ENCODE assay signal across 7 mouse cellular contexts in genomic region chr14:122181815-122182157, GRCm38 (mm10). TPM values are rescaled to one million over a fixed set of nuclear protein-coding genes. Genes with fewer than 3 reads are reported as not detected.
DNase-seq lines count a peak whose midpoint lies in the region; ATAC-seq and TF ChIP-seq lines count a peak whose summit lies in the region.

No protein-coding gene starts in this region.

- under 1% methylated on average over 12 of the region's 12 CpGs for WGBS in spleen, adult 2 months
- 1% methylated on average over 12 of the region's 12 CpGs for WGBS in forebrain, embryonic 11.5 days
- under 1% methylated on average over 12 of the region's 12 CpGs for WGBS in liver, embryonic 14.5 days (ENCODE audit: insufficient replicate concordance)

- no peaks in the 10 kb centered on the region for H3K27me3 ChIP-seq in spleen, adult 2 months (ENCODE audit: control insufficient read depth, insufficient read depth, low read length)
- no peaks in the 10 kb centered on the region for H3K27me3 ChIP-seq in forebrain, embryonic 11.5 days (ENCODE audit: control insufficient read depth, insufficient read depth, low read length)
- H3K27me3 ChIP-seq in liver, embryonic 14.5 days (ENCODE audit: control insufficient read depth, insufficient read depth, low read length) = no peaks in the 10 kb centered on the region

- peak overlapping the region; percentile 84 for H3K4me3 ChIP-seq in spleen, adult 2 months (ENCODE audit: extremely low read depth, insufficient read depth, insufficient read length)
- peak overlapping the region; percentile 60 for H3K4me3 ChIP-seq in forebrain, embryonic 11.5 days (ENCODE audit: low read depth, low read length)
- peak overlapping the region; percentile 72 to 89 for H3K4me3 ChIP-seq in liver, embryonic 14.5 days (ENCODE audit: insufficient read depth in 1 of 2, low read depth in 2 of 2, low read length in 2 of 2)

- peak overlapping the region; percentile 47 for H3K4me2 ChIP-seq in forebrain, embryonic 11.5 days (ENCODE audit: low read depth, low read length, severe bottlenecking)
- H3K4me2 ChIP-seq in liver, embryonic 14.5 days (ENCODE audit: low read depth) = peak overlapping the region; percentile 73

- TF ChIP-seq EP300 in liver, embryonic 14.5 days (IDR thresholded peaks at IDR 0.05; ENCODE audit: low read depth) = no peak

- peak overlapping the region; percentile 24; the same call in 1 of the 2 replicates for H3K27ac ChIP-seq in spleen, adult 2 months (ENCODE audit: insufficient read depth, low read length)
- no peak overlapping the region for H3K27ac ChIP-seq in forebrain, embryonic 11.5 days (ENCODE audit: low read depth, low read length)
- peak overlapping the region; percentile 75 for H3K27ac ChIP-seq in liver, embryonic 14.5 days

- peak overlapping the region; percentile 57 for H3K9ac ChIP-seq in forebrain, embryonic 11.5 days (ENCODE audit: low read length)
- H3K9ac ChIP-seq in liver, embryonic 14.5 days (replicated peaks) = peak overlapping the region; percentile 84

- TF ChIP-seq CTCF in spleen, adult 2 months (IDR thresholded peaks at IDR 0.05; ENCODE audit: extremely low read depth, insufficient read depth, insufficient read length, insufficient replicate concordance) = no peak
- TF ChIP-seq CTCF in liver, embryonic 14.5 days (IDR thresholded peaks at IDR 0.05; ENCODE audit: low read depth) = peak; percentile 51

- H3K9me3 ChIP-seq in forebrain, embryonic 11.5 days (ENCODE audit: control insufficient read depth, low read length) = no peaks in the 10 kb centered on the region
- no peaks in the 10 kb centered on the region for H3K9me3 ChIP-seq in liver, embryonic 14.5 days (ENCODE audit: control insufficient read depth, low read length)

- ATAC-seq in forebrain, embryonic 11.5 days (replicated peaks; ENCODE audit: low FRiP score) = no peak
- ATAC-seq in liver, embryonic 14.5 days (ENCODE audit: insufficient read depth) = peak; percentile 77

- no peak for TF ChIP-seq POLR2A in spleen, adult 2 months (IDR thresholded peaks at IDR 0.05; ENCODE audit: low read depth, low read length)

- DNase-seq in spleen, adult 2 months (ENCODE audit: low read depth in 1 of 2, low spot score in 2 of 2) = no peak
- no peak for DNase-seq in spleen, postnatal 10 days (ENCODE audit: low spot score in 2 of 2)
- DNase-seq in forebrain, embryonic 11.5 days (ENCODE audit: low spot score) = no peak
- DNase-seq in liver, embryonic 14.5 days (ENCODE audit: low read depth in 3 of 3, low spot score in 3 of 3) = peak in 1 of 3 experiments; percentile 26
- no peak for DNase-seq in adrenal gland, postnatal 10 days
- DNase-seq in layer of hippocampus, adult 8-10 months (ENCODE audit: low spot score in 2 of 2) = no peak
- DNase-seq in B cell, adult 2 months = no peak

- H3K36me3 ChIP-seq in spleen, adult 2 months (ENCODE audit: control insufficient read depth, insufficient read depth, low read length) = no peaks in the 10 kb centered on the region
- no peaks in the 10 kb centered on the region for H3K36me3 ChIP-seq in forebrain, embryonic 11.5 days (ENCODE audit: control insufficient read depth, insufficient read depth, low read length)
- H3K36me3 ChIP-seq in liver, embryonic 14.5 days (replicated peaks; ENCODE audit: control insufficient read depth, insufficient read depth, low read depth) = no peaks in the 10 kb centered on the region

- H3K4me1 ChIP-seq in spleen, adult 2 months (ENCODE audit: control insufficient read depth, insufficient read depth, insufficient read length) = no peaks in the 10 kb centered on the region; the same call in 1 of the 2 replicates
- no peaks in the 10 kb centered on the region for H3K4me1 ChIP-seq in forebrain, embryonic 11.5 days (replicated peaks; ENCODE audit: control insufficient read depth, insufficient read depth, low read length)
- peaks cover 32 to 33% of the 10 kb centered on the region in 2 experiments for H3K4me1 ChIP-seq in liver, embryonic 14.5 days (replicated peaks; ENCODE audit: control insufficient read depth in 2 of 2, insufficient read depth in 2 of 2, low read length in 1 of 2)

RNA-seq across cellular contexts. Expression of gene Clybl, which starts 0.3 kb away (rescaled TPM):
- polyA plus RNA-seq in spleen, adult 2 months (2012; rRNA removed) = 2.1 TPM in 2 replicates
- polyA plus RNA-seq in forebrain, embryonic 11.5 days (2014; fragmentation: Nextera tagmentation; extraction: Ambion mirVana) = 34.3 and 35.3 TPM in 2 replicates
- 10.0 and 15.6 TPM in 2 replicates for polyA plus RNA-seq in liver, embryonic 14.5 days (2012; rRNA removed)
- polyA plus RNA-seq in liver, embryonic 14.5 days (2014; fragmentation: Nextera tagmentation; extraction: Ambion mirVana) = 28.9 and 29.4 TPM in 2 replicates
- total RNA-seq in adrenal gland, postnatal 10 days (2021) = 100 to 1,000 TPM; 121 to 123 TPM
- total RNA-seq in layer of hippocampus, adult 8-10 months (2022) = 10 to 100 TPM; 28.0 to 33.9 (median 31.6) TPM
